Mouse (Mus musculus) forebrain, embryonic 16.5 days (tissue): ENCODE measurements around the gene Wnt5b. TPM values are rescaled to one million over a fixed set of nuclear protein-coding genes. Genes with fewer than 3 reads are reported as not detected.

ENCODE experiments used
- ATAC-seq: fragments of 200-750 bp; cut with Nextera tagmentation; 2 replicates; pipeline ENCODE4 v1.8.0; 2017; ENCODE audit warnings: mild to moderate bottlenecking, moderate library complexity
- H3K27ac ChIP-seq: fragments of 300-500 bp; sonication (generic); 2 replicates; pipeline ENCODE4 v1.5.1; 2014; ENCODE audit warnings: low read length, control low read depth
- H3K27me3 ChIP-seq: fragments of 300-500 bp; sonication (generic); replicated peaks from 2 replicates; pipeline ENCODE4 v1.6.1; 2014; ENCODE audit warnings: low read length; ENCODE audit not compliant: control insufficient read depth, insufficient read depth
- H3K36me3 ChIP-seq: fragments of 300-500 bp; sonication (generic); 2 replicates; pipeline ENCODE4 v1.6.1; 2014; ENCODE audit not compliant: control insufficient read depth, insufficient read depth
- H3K4me1 ChIP-seq: fragments of 300-500 bp; sonication (generic); replicated peaks from 2 replicates; pipeline ENCODE4 v1.6.1; 2014; ENCODE audit warnings: low read length; ENCODE audit not compliant: control insufficient read depth, insufficient read depth
- H3K4me2 ChIP-seq: fragments of 300-500 bp; sonication (generic); 2 replicates; pipeline ENCODE4 v1.6.1; 2014; ENCODE audit warnings: mild to moderate bottlenecking, low read length, control low read depth
- H3K4me3 ChIP-seq: fragments of 300-500 bp; sonication (generic); replicated peaks from 2 replicates; pipeline ENCODE4 v1.5.1; 2014; ENCODE audit warnings: mild to moderate bottlenecking, low read length, control low read depth
- H3K9ac ChIP-seq: fragments of 300-500 bp; sonication (generic); replicated peaks from 2 replicates; pipeline ENCODE4 v1.6.1; 2014; ENCODE audit warnings: low read depth, low read length, control low read depth
- H3K9me3 ChIP-seq: fragments of 300-500 bp; sonication (generic); 2 replicates; pipeline ENCODE4 v1.6.1; 2016; ENCODE audit warnings: low read length; ENCODE audit not compliant: control insufficient read depth
- WGBS: fragments of 180-500 bp; shearing (Covaris S2); extraction: QIAGEN DNeasy Blood & Tissue Kit; methylation state at CpG from one replicate; pipeline ENCODE4 v1.1.7; 2014; 5-methylcytosine and 5-hydroxymethylcytosine counted together
- polyA plus RNA-seq: library from polyadenylated mRNA; unstranded; fragments of >200 nt; fragmentation: Nextera tagmentation; extraction: Ambion mirVana; gene quantifications from 2 replicates; pipeline ENCODE4 v1.2.1, GENCODE M21; 2015

Wnt5b gene
- polyA plus RNA-seq, 1 experiment from 2014 or later = 2.2 TPM

GRCm38 (mm10) chr6:119535867-119536266, 8.3 kb downstream of the Wnt5b start:
- no peak for ATAC-seq
- Histone ChIP-seq H3K4me1 (no peaks in the 10 kb centered on the region), H3K36me3 (no peaks in the 10 kb centered on the region), H3K4me2 (no peak overlapping the region), H3K27me3 (no peaks in the 10 kb centered on the region), H3K9ac (no peak overlapping the region), H3K27ac (no peak overlapping the region), H3K9me3 (no peaks in the 10 kb centered on the region), H3K4me3 (no peak overlapping the region)
- WGBS = 75% methylated on average over 12 of the region's 12 CpGs

GRCm38 (mm10) chr6:119533170-119533709, 10.9 kb downstream of the Wnt5b start:
- Histone ChIP-seq H3K27ac (no peak overlapping the region), H3K4me2 (no peak overlapping the region), H3K4me3 (no peak overlapping the region), H3K27me3 (no peaks in the 10 kb centered on the region), H3K36me3 (no peaks in the 10 kb centered on the region), H3K9me3 (no peaks in the 10 kb centered on the region), H3K4me1 (no peaks in the 10 kb centered on the region), H3K9ac (no peak overlapping the region)
- no peak for ATAC-seq
- WGBS = 80% methylated on average over 9 of the region's 9 CpGs

GRCm38 (mm10) chr6:119529659-119530058, 14.5 kb downstream of the Wnt5b start:
- H3K36me3 ChIP-seq = no peaks in the 10 kb centered on the region
- ATAC-seq = no peak
- WGBS = 98% methylated on average over 3 of the region's 3 CpGs
- no peaks in the 10 kb centered on the region for H3K27me3 ChIP-seq
- no peak overlapping the region for H3K4me2 ChIP-seq
- H3K9ac ChIP-seq = no peak overlapping the region
- no peaks in the 10 kb centered on the region for H3K9me3 ChIP-seq
- H3K27ac ChIP-seq = no peak overlapping the region
- no peak overlapping the region for H3K4me3 ChIP-seq
- no peaks in the 10 kb centered on the region for H3K4me1 ChIP-seq

GRCm38 (mm10) chr6:119526498-119526897, 17.6 kb downstream of the Wnt5b start:
- peaks cover 13% of the 10 kb centered on the region; the same call in 1 of the 2 replicates for H3K4me1 ChIP-seq
- no peak overlapping the region for H3K9ac ChIP-seq
- H3K27me3 ChIP-seq = no peaks in the 10 kb centered on the region
- no peaks in the 10 kb centered on the region for H3K9me3 ChIP-seq
- H3K4me3 ChIP-seq = no peak overlapping the region
- no peak overlapping the region for H3K27ac ChIP-seq
- 74% methylated on average over 5 of the region's 5 CpGs for WGBS
- no peak for ATAC-seq
- H3K4me2 ChIP-seq = no peak overlapping the region
- H3K36me3 ChIP-seq = no peaks in the 10 kb centered on the region

- ATAC-seq = peak; percentile 58
- Histone ChIP-seq H3K27me3 (no peaks in the 10 kb centered on the region), H3K4me3 (no peak overlapping the region), H3K9me3 (peaks cover 3% of the 10 kb centered on the region; the same call in 1 of the 2 replicates), H3K4me1 (peaks cover 13% of the 10 kb centered on the region), H3K27ac (peak overlapping the region; percentile 41; the same call in 1 of the 2 replicates), H3K36me3 (no peaks in the 10 kb centered on the region), H3K4me2 (no peak overlapping the region), H3K9ac (no peak overlapping the region)
- 29% methylated on average over 3 of the region's 3 CpGs for WGBS
Observed at GRCm38 (mm10) chr6:119521931-119522391, 22.2 kb downstream of the Wnt5b start.

- no peak overlapping the region for H3K4me2 ChIP-seq
- peaks cover 3% of the 10 kb centered on the region; the same call in 1 of the 2 replicates for H3K9me3 ChIP-seq
- peak overlapping the region; percentile 41 for H3K27ac ChIP-seq
- peaks cover 13% of the 10 kb centered on the region for H3K4me1 ChIP-seq
- no peaks in the 10 kb centered on the region for H3K27me3 ChIP-seq
- ATAC-seq = peak; percentile 84
- H3K36me3 ChIP-seq = no peaks in the 10 kb centered on the region
- H3K4me3 ChIP-seq = no peak overlapping the region
- 49% methylated on average over 3 of the region's 3 CpGs for whole genome bisulfite sequencing
- H3K9ac ChIP-seq = no peak overlapping the region
Observed at GRCm38 (mm10) chr6:119521482-119521900, 22.7 kb downstream of the Wnt5b start.

- H3K27me3 ChIP-seq = no peaks in the 10 kb centered on the region
- no peak overlapping the region for H3K4me3 ChIP-seq
- H3K4me2 ChIP-seq = no peak overlapping the region
- peaks cover 3% of the 10 kb centered on the region; the same call in 1 of the 2 replicates for H3K9me3 ChIP-seq
- peaks cover 13% of the 10 kb centered on the region for H3K4me1 ChIP-seq
- no peaks in the 10 kb centered on the region for H3K36me3 ChIP-seq
- no peak for ATAC-seq
- no peak overlapping the region for H3K27ac ChIP-seq
- 31% methylated on average over 9 of the region's 9 CpGs for WGBS
- H3K9ac ChIP-seq = no peak overlapping the region
Observed at GRCm38 (mm10) chr6:119520731-119521130, 23.4 kb downstream of the Wnt5b start.

- Histone ChIP-seq H3K27ac (no peak overlapping the region), H3K36me3 (no peaks in the 10 kb centered on the region), H3K4me1 (peaks cover 14% of the 10 kb centered on the region; the same call in 1 of the 2 replicates), H3K4me3 (no peak overlapping the region), H3K4me2 (no peak overlapping the region), H3K9me3 (no peaks in the 10 kb centered on the region), H3K27me3 (no peaks in the 10 kb centered on the region), H3K9ac (no peak overlapping the region)
- WGBS = 32% methylated on average over 7 of the region's 7 CpGs
- ATAC-seq = peak; percentile 40; the same call in 1 of the 2 replicates
Observed at GRCm38 (mm10) chr6:119514085-119514484, 30.1 kb downstream of the Wnt5b start.

- WGBS = 63% methylated on average over 5 of the region's 5 CpGs
- no peak overlapping the region for H3K4me2 ChIP-seq
- H3K4me1 ChIP-seq = peaks cover 14% of the 10 kb centered on the region; the same call in 1 of the 2 replicates
- no peaks in the 10 kb centered on the region for H3K36me3 ChIP-seq
- H3K9me3 ChIP-seq = no peaks in the 10 kb centered on the region
- no peaks in the 10 kb centered on the region for H3K27me3 ChIP-seq
- no peak overlapping the region for H3K9ac ChIP-seq
- no peak for ATAC-seq
- no peak overlapping the region for H3K27ac ChIP-seq
- no peak overlapping the region for H3K4me3 ChIP-seq
Observed at GRCm38 (mm10) chr6:119513452-119513851, 30.7 kb downstream of the Wnt5b start.
